Mouse (Mus musculus): ENCODE results near the gene Rpp30. TPM values are rescaled to one million over a fixed set of nuclear protein-coding genes. Genes with fewer than 3 reads are reported as not detected.

Gene Rpp30
- polyA plus RNA-seq, 1 experiment: 4.9 TPM

DNA sequence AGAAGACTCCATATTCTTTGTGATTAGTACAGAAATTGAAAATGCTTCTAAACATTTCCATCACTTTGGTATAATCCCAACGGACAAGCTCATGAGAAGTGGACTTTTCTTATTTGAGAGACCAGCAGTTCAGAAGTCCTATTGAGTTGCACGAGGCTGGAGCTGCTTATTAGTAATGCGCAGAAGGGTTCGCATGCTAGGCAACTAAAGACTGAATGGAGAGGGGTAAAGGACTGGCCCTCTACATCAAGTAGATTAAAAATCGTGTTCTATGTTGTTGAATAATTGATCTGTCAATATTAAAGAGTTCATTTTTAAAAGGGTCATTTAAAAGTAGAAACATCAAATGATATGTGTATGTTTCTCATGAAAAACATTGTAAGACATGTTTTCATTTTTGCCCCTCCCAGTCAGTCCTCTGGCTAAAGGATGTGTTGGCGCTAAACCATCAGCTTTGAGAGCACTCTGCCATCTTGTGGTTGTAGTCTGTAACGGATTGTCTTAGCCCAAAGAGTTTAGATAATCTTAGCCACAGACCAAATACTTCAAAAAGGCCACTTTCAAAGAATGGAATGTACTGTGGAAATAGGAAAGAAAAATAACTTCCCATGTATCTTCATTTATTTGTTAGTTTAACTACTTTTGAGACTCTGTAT lies 782 bp upstream of the Rpp30 start:
- no peak for TF ChIP-seq POLR2A (IDR thresholded peaks at IDR 0.05; ENCODE audit: control insufficient read depth, extremely low read depth, insufficient read depth, low read length, poor library complexity)
- TF ChIP-seq CTCF (IDR thresholded peaks at IDR 0.05; ENCODE audit: borderline replicate concordance, control insufficient read depth, extremely low read depth, insufficient read depth, low read length, poor library complexity): no peak
- Histone ChIP-seq H3K4me3 (ENCODE audit: control insufficient read depth, insufficient read depth, low read length) (no peak overlapping the region), H3K36me3 (ENCODE audit: control insufficient read depth, insufficient read depth, low read length) (no peaks in the 10 kb centered on the region; the same call in 1 of the 2 replicates), H3K27ac (ENCODE audit: control insufficient read depth, insufficient read depth, low read length) (no peak overlapping the region), H3K4me1 (replicated peaks; ENCODE audit: control insufficient read depth, insufficient read depth, low read length) (peaks cover 7% of the 10 kb centered on the region), H3K27me3 (ENCODE audit: control insufficient read depth, insufficient read depth, low read length) (no peaks in the 10 kb centered on the region)
- DNase-seq: peak; percentile 52
- WGBS: 53% methylated on average over 7 of the region's 7 CpGs

DNA sequence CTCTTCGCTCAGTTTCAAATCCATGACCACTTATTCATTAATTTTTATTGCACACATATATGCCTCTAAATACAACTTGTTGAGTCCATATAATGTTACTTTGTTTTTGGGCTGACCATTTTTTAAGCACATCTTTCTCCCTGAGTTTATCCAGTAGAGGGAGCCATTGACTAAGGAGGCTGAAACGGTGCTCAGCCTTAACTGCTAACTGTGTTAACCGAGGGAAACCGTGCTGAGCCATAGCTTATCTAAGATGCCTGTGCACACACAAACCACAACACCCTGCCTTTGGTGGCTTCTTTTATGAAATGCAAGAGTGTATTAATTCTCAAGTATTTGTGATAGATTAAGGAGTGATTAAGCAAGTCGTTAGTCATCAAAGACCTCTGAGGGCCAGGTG lies 7.3 kb downstream of the Rpp30 start:
- no peak overlapping the region for H3K4me3 ChIP-seq (ENCODE audit: control insufficient read depth, insufficient read depth, low read length)
- H3K4me1 ChIP-seq (replicated peaks; ENCODE audit: control insufficient read depth, insufficient read depth, low read length): no peaks in the 10 kb centered on the region
- no peak overlapping the region for H3K27ac ChIP-seq (ENCODE audit: control insufficient read depth, insufficient read depth, low read length)
- TF ChIP-seq POLR2A (IDR thresholded peaks at IDR 0.05; ENCODE audit: control insufficient read depth, extremely low read depth, insufficient read depth, low read length, poor library complexity) (no peak), CTCF (IDR thresholded peaks at IDR 0.05; ENCODE audit: borderline replicate concordance, control insufficient read depth, extremely low read depth, insufficient read depth, low read length, poor library complexity) (no peak)
- whole genome bisulfite sequencing: 40% methylated on average over 5 of the region's 5 CpGs
- H3K27me3 ChIP-seq (ENCODE audit: control insufficient read depth, insufficient read depth, low read length): no peaks in the 10 kb centered on the region
- H3K36me3 ChIP-seq (ENCODE audit: control insufficient read depth, insufficient read depth, low read length): peaks cover 21% of the 10 kb centered on the region
- no peak for DNase-seq

DNA sequence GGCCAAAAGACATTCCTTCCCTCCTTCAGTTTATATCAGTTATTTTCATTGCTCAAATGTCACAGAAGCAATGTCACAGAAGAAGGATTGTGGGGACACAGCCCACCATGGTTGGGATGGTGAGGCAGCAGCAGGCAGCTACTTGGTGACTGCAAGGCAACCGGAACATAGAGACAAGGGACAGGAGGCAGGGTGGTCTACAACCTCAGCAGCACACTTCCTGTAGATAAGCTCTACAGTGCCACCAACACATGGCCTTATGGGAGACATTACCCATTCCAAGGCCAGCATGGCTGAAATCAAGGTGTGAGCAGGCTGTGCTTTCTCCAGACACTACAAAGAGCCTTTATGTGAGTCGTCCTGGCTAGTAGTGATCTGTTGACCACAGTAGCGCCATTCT lies 13.7 kb downstream of the Rpp30 start:
- Histone ChIP-seq H3K4me3 (ENCODE audit: control insufficient read depth, insufficient read depth, low read length) (no peak overlapping the region), H3K36me3 (ENCODE audit: control insufficient read depth, insufficient read depth, low read length) (peaks cover 6% of the 10 kb centered on the region; the same call in 1 of the 2 replicates), H3K27ac (ENCODE audit: control insufficient read depth, insufficient read depth, low read length) (no peak overlapping the region), H3K4me1 (replicated peaks; ENCODE audit: control insufficient read depth, insufficient read depth, low read length) (no peaks in the 10 kb centered on the region), H3K27me3 (ENCODE audit: control insufficient read depth, insufficient read depth, low read length) (no peaks in the 10 kb centered on the region)
- 98% methylated on average over 3 of the region's 3 CpGs for WGBS
- TF ChIP-seq POLR2A (IDR thresholded peaks at IDR 0.05; ENCODE audit: control insufficient read depth, extremely low read depth, insufficient read depth, low read length, poor library complexity) (no peak), CTCF (IDR thresholded peaks at IDR 0.05; ENCODE audit: borderline replicate concordance, control insufficient read depth, extremely low read depth, insufficient read depth, low read length, poor library complexity) (no peak)
- no peak for DNase-seq

DNA sequence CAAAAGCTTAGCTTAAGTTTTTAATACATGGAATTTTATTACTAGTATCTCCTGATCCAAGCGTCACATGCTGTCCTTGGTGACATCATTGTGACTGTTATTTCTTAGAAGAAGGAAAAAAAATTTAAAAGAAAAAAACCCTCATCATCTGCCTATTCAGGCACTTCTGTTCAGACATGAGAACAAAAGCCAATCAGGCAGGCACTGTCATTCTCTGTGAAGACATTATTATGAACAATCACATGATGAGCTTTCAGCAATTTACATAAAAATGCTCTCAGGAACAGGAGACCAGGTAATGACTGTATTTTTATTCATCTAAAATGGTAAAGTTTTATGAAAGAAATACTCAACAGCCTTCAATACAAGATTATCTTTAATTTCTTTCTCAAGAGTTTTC lies 14.7 kb downstream of the Rpp30 start:
- WGBS: 95% methylated on average over 1 of the region's 1 CpGs
- no peak for DNase-seq
- H3K27ac ChIP-seq (ENCODE audit: control insufficient read depth, insufficient read depth, low read length): no peak overlapping the region
- H3K36me3 ChIP-seq (ENCODE audit: control insufficient read depth, insufficient read depth, low read length): peaks cover 6% of the 10 kb centered on the region; the same call in 1 of the 2 replicates
- H3K27me3 ChIP-seq (ENCODE audit: control insufficient read depth, insufficient read depth, low read length): no peaks in the 10 kb centered on the region
- TF ChIP-seq POLR2A (IDR thresholded peaks at IDR 0.05; ENCODE audit: control insufficient read depth, extremely low read depth, insufficient read depth, low read length, poor library complexity): no peak
- TF ChIP-seq CTCF (IDR thresholded peaks at IDR 0.05; ENCODE audit: borderline replicate concordance, control insufficient read depth, extremely low read depth, insufficient read depth, low read length, poor library complexity): no peak
- H3K4me3 ChIP-seq (ENCODE audit: control insufficient read depth, insufficient read depth, low read length): no peak overlapping the region
- H3K4me1 ChIP-seq (replicated peaks; ENCODE audit: control insufficient read depth, insufficient read depth, low read length): no peaks in the 10 kb centered on the region

DNA sequence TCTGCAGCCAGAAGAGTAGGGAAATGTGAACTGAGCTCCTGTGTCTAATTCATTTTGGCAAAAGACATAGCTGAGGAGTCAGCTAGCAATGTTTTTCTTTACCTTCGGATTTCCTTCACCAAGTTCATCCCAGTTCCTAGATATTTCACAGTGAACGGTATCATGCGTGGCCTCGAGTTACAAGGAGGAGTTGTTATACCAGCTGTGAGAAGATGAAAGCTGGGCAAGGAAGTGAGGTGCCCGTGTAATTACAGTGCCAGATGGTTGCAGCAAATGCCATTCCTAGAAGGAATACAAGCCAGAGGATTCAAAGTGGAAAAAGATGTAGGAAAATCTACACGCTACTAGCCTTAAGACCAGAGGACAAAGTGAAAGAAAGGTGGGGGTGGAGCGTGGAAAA lies 15.4 kb downstream of the Rpp30 start:
- DNase-seq: no peak
- Histone ChIP-seq H3K27ac (ENCODE audit: control insufficient read depth, insufficient read depth, low read length) (no peak overlapping the region), H3K4me3 (ENCODE audit: control insufficient read depth, insufficient read depth, low read length) (no peak overlapping the region), H3K4me1 (replicated peaks; ENCODE audit: control insufficient read depth, insufficient read depth, low read length) (no peaks in the 10 kb centered on the region), H3K36me3 (ENCODE audit: control insufficient read depth, insufficient read depth, low read length) (peaks cover 6% of the 10 kb centered on the region; the same call in 1 of the 2 replicates), H3K27me3 (ENCODE audit: control insufficient read depth, insufficient read depth, low read length) (no peaks in the 10 kb centered on the region)
- 96% methylated on average over 7 of the region's 7 CpGs for WGBS
- no peak for TF ChIP-seq POLR2A (IDR thresholded peaks at IDR 0.05; ENCODE audit: control insufficient read depth, extremely low read depth, insufficient read depth, low read length, poor library complexity)
- no peak for TF ChIP-seq CTCF (IDR thresholded peaks at IDR 0.05; ENCODE audit: borderline replicate concordance, control insufficient read depth, extremely low read depth, insufficient read depth, low read length, poor library complexity)

DNA sequence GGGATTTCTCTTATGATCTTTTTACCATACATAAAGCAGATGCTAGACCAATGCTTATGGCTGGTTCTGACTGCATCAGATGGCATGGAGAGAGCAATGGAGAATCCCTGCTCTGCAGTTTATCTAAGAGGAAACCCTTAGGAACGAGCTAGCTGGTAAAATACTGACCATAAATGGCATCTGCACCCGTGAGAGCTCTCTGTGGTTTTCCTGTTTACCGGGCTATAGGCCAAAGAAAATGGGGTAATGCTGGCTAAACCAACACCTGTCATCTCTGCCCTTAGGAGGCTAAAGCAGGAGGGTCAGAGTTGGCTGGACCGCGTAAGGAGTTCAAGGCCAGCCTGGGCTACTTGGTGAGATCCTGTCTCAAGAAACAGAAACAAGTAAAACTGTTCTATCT lies 20.4 kb downstream of the Rpp30 start:
- Histone ChIP-seq H3K4me3 (ENCODE audit: control insufficient read depth, insufficient read depth, low read length) (no peak overlapping the region), H3K27ac (ENCODE audit: control insufficient read depth, insufficient read depth, low read length) (no peak overlapping the region), H3K36me3 (ENCODE audit: control insufficient read depth, insufficient read depth, low read length) (peaks cover 6% of the 10 kb centered on the region; the same call in 1 of the 2 replicates), H3K27me3 (ENCODE audit: control insufficient read depth, insufficient read depth, low read length) (no peaks in the 10 kb centered on the region), H3K4me1 (replicated peaks; ENCODE audit: control insufficient read depth, insufficient read depth, low read length) (no peaks in the 10 kb centered on the region)
- TF ChIP-seq CTCF (IDR thresholded peaks at IDR 0.05; ENCODE audit: borderline replicate concordance, control insufficient read depth, extremely low read depth, insufficient read depth, low read length, poor library complexity): no peak
- no peak for TF ChIP-seq POLR2A (IDR thresholded peaks at IDR 0.05; ENCODE audit: control insufficient read depth, extremely low read depth, insufficient read depth, low read length, poor library complexity)
- DNase-seq: no peak
- WGBS: 43% methylated on average over 5 of the region's 5 CpGs

Measured in thymus, adult 2 months (tissue).